Mouse (Mus musculus) stomach, postnatal 0 days (tissue): ENCODE measurements around the gene Sema5a. TPM values are rescaled to one million over a fixed set of nuclear protein-coding genes. Genes with fewer than 3 reads are reported as not detected.
A peak's percentile ranks its signal among the peaks of the same experiment; 100 is the strongest.

Experiments
- ATAC-seq: fragments of 200-750 bp; cut with Nextera tagmentation; 2 replicates; pipeline ENCODE4 v1.8.0; 2017; ENCODE audit not compliant: low FRiP score, low TSS enrichment
- DNase-seq: peaks from one replicate; pipeline ENCODE4 v3.0.0-alpha.2; 2016; ENCODE audit warnings: low spot score
- H3K27ac ChIP-seq: fragments of 300-500 bp; sonication (generic); replicated peaks from 2 replicates; pipeline ENCODE4 v1.5.1; 2014; ENCODE audit warnings: mild to moderate bottlenecking, control low read depth
- H3K27me3 ChIP-seq: fragments of 300-500 bp; sonication (generic); 2 replicates; pipeline ENCODE4 v1.6.1; 2014; ENCODE audit warnings: low read length; ENCODE audit not compliant: control insufficient read depth, insufficient read depth
- H3K36me3 ChIP-seq: fragments of 300-500 bp; sonication (generic); 2 replicates; pipeline ENCODE4 v1.6.1; 2014; ENCODE audit warnings: low read length, mixed read lengths; ENCODE audit not compliant: control insufficient read depth, insufficient read depth
- H3K4me1 ChIP-seq: fragments of 300-500 bp; sonication (generic); replicated peaks from 2 replicates; pipeline ENCODE4 v1.6.1; 2014; ENCODE audit warnings: antibody characterized with exemption; ENCODE audit not compliant: control insufficient read depth, insufficient read depth
- H3K4me2 ChIP-seq: fragments of 300-500 bp; sonication (generic); replicated peaks from 2 replicates; pipeline ENCODE4 v1.6.1; 2014; ENCODE audit warnings: low read depth, mild to moderate bottlenecking, control low read depth, moderate library complexity
- H3K4me3 ChIP-seq: fragments of 300-500 bp; sonication (generic); 2 replicates; pipeline ENCODE4 v1.5.1; 2014; ENCODE audit warnings: low read depth, low read length, control low read depth
- H3K9ac ChIP-seq: fragments of 300-500 bp; sonication (generic); 2 replicates; pipeline ENCODE4 v1.6.1; 2014; ENCODE audit warnings: mild to moderate bottlenecking, low read length, control low read depth, mixed read lengths
- H3K9me3 ChIP-seq: fragments of 300-500 bp; sonication (generic); 2 replicates; pipeline ENCODE4 v1.6.1; 2016; ENCODE audit warnings: low read length; ENCODE audit not compliant: control insufficient read depth
- CTCF ChIP-seq: IDR thresholded peaks from 2 replicates; pipeline ENCODE4 v1.5.1; 2016; ENCODE audit warnings: antibody characterized with exemption, low read depth, mild to moderate bottlenecking, moderate library complexity
- EP300 ChIP-seq: optimal IDR thresholded peaks from 2 replicates; pipeline ENCODE3; 2016; ENCODE audit warnings: antibody characterized with exemption
- WGBS: fragments of 180-500 bp; shearing (Covaris S2); extraction: QIAGEN DNeasy Blood & Tissue Kit; methylation state at CpG from one replicate; pipeline ENCODE4 v1.1.7; 2014; 5-methylcytosine and 5-hydroxymethylcytosine counted together
- polyA plus RNA-seq: library from polyadenylated mRNA; unstranded; fragments of >200 nt; fragmentation: Nextera tagmentation; extraction: Ambion mirVana; gene quantifications from 2 replicates; pipeline ENCODE4 v1.2.1, GENCODE M21; 2015

Sema5a gene
- polyA plus RNA-seq, 1 experiment from 2014 or later: 5.5 TPM

- DNase-seq (no peak), ATAC-seq (no peak)
- no peaks in the 10 kb centered on the region for H3K36me3 ChIP-seq
- no peaks in the 10 kb centered on the region for H3K27me3 ChIP-seq
- no peaks in the 10 kb centered on the region for H3K9me3 ChIP-seq
- H3K9ac ChIP-seq: no peak overlapping the region
- H3K4me3 ChIP-seq: no peak overlapping the region
- TF ChIP-seq EP300 (no peak), CTCF (no peak)
- H3K4me2 ChIP-seq: no peak overlapping the region
- 100% methylated on average over 1 of the region's 1 CpGs for WGBS
- H3K4me1 ChIP-seq: no peaks in the 10 kb centered on the region
- no peak overlapping the region for H3K27ac ChIP-seq
These were observed 474.3 kb downstream of the Sema5a start for GRCm38 (mm10) chr15:32718964-32719311.

GRCm38 (mm10) chr15:32730839-32731238, 486.2 kb downstream of the Sema5a start:
- H3K9ac ChIP-seq: no peak overlapping the region
- TF ChIP-seq EP300 (no peak), CTCF (peak; percentile 80)
- no peak overlapping the region for H3K27ac ChIP-seq
- ATAC-seq: no peak
- no peak overlapping the region for H3K4me2 ChIP-seq
- no peaks in the 10 kb centered on the region for H3K4me1 ChIP-seq
- H3K27me3 ChIP-seq: no peaks in the 10 kb centered on the region
- no peak overlapping the region for H3K4me3 ChIP-seq
- DNase-seq: peak; percentile 20
- H3K9me3 ChIP-seq: no peaks in the 10 kb centered on the region
- H3K36me3 ChIP-seq: no peaks in the 10 kb centered on the region
- 28% methylated on average over 3 of the region's 3 CpGs for WGBS

Other genes starting within 250 kb of the Sema5a start
- gene Tas2r119, start 67.5 kb upstream of the Sema5a start, polyA plus RNA-seq: not detected in 2 replicates